Mouse (Mus musculus): ENCODE data around the gene Rpe. TPM values are rescaled to one million over a fixed set of nuclear protein-coding genes. Genes with fewer than 3 reads are reported as not detected.
"Not testable (repeated sequence)": the region's sequence is repeated elsewhere in the genome, so short reads cannot be mapped to it uniquely, and the experiment has no call there.

Gene Rpe
- polyA plus RNA-seq, 1 experiment: 6.7 TPM

- no peak overlapping the region for H3K27ac ChIP-seq (ENCODE audit: control insufficient read depth, insufficient read depth, low read depth, low read length)
- H3K36me3 ChIP-seq (ENCODE audit: control insufficient read depth, insufficient read depth, low read length): no peaks in the 10 kb centered on the region
- peaks cover under 1% of the 10 kb centered on the region for H3K4me1 ChIP-seq (ENCODE audit: control insufficient read depth, insufficient read depth, low read length)
- no peak overlapping the region for H3K4me3 ChIP-seq (ENCODE audit: control insufficient read depth, low read depth, low read length)
- TF ChIP-seq CTCF (IDR thresholded peaks at IDR 0.05; ENCODE audit: control insufficient read depth, insufficient read depth, insufficient replicate concordance, low read depth, low read length) (no peak), POLR2A (IDR thresholded peaks at IDR 0.05; ENCODE audit: control insufficient read depth, low read depth, low read length) (no peak)
- H3K27me3 ChIP-seq (ENCODE audit: control insufficient read depth, insufficient read depth, low read length): no peaks in the 10 kb centered on the region
Observed at GRCm38 (mm10) chr1:66682974-66683373, 17.7 kb upstream of the Rpe start.

- TF ChIP-seq POLR2A (IDR thresholded peaks at IDR 0.05; ENCODE audit: control insufficient read depth, low read depth, low read length) (no peak), CTCF (IDR thresholded peaks at IDR 0.05; ENCODE audit: control insufficient read depth, insufficient read depth, insufficient replicate concordance, low read depth, low read length) (no peak)
- H3K27me3 ChIP-seq (ENCODE audit: control insufficient read depth, insufficient read depth, low read length): no peaks in the 10 kb centered on the region
- no peak overlapping the region for H3K4me3 ChIP-seq (ENCODE audit: control insufficient read depth, low read depth, low read length)
- no peaks in the 10 kb centered on the region for H3K36me3 ChIP-seq (ENCODE audit: control insufficient read depth, insufficient read depth, low read length)
- no peaks in the 10 kb centered on the region for H3K4me1 ChIP-seq (ENCODE audit: control insufficient read depth, insufficient read depth, low read length)
- H3K27ac ChIP-seq (ENCODE audit: control insufficient read depth, insufficient read depth, low read depth, low read length): no peak overlapping the region
Observed at GRCm38 (mm10) chr1:66691772-66692171, 8.9 kb upstream of the Rpe start.

- H3K27me3 ChIP-seq (ENCODE audit: control insufficient read depth, insufficient read depth, low read length): no peaks in the 10 kb centered on the region
Observed at GRCm38 (mm10) chr1:66692308-66692707, 8.3 kb upstream of the Rpe start.

GRCm38 (mm10) chr1:66692780-66693392 lies 7.7 kb upstream of the Rpe start:
- Histone ChIP-seq H3K4me3 (ENCODE audit: control insufficient read depth, low read depth, low read length) (no peak overlapping the region), H3K36me3 (ENCODE audit: control insufficient read depth, insufficient read depth, low read length) (no peaks in the 10 kb centered on the region), H3K4me1 (ENCODE audit: control insufficient read depth, insufficient read depth, low read length) (no peaks in the 10 kb centered on the region), H3K27ac (ENCODE audit: control insufficient read depth, insufficient read depth, low read depth, low read length) (no peak overlapping the region), H3K27me3 (ENCODE audit: control insufficient read depth, insufficient read depth, low read length) (no peaks in the 10 kb centered on the region)
- no peak for TF ChIP-seq CTCF (IDR thresholded peaks at IDR 0.05; ENCODE audit: control insufficient read depth, insufficient read depth, insufficient replicate concordance, low read depth, low read length)
- no peak for TF ChIP-seq POLR2A (IDR thresholded peaks at IDR 0.05; ENCODE audit: control insufficient read depth, low read depth, low read length)

More at GRCm38 (mm10) chr1:66692308-66692707, 8.3 kb upstream of the Rpe start:
- H3K27ac ChIP-seq (ENCODE audit: control insufficient read depth, insufficient read depth, low read depth, low read length): no peak overlapping the region
- no peak for TF ChIP-seq POLR2A (IDR thresholded peaks at IDR 0.05; ENCODE audit: control insufficient read depth, low read depth, low read length)
- no peak for TF ChIP-seq CTCF (IDR thresholded peaks at IDR 0.05; ENCODE audit: control insufficient read depth, insufficient read depth, insufficient replicate concordance, low read depth, low read length)
- no peaks in the 10 kb centered on the region for H3K36me3 ChIP-seq (ENCODE audit: control insufficient read depth, insufficient read depth, low read length)
- no peak overlapping the region for H3K4me3 ChIP-seq (ENCODE audit: control insufficient read depth, low read depth, low read length)
- no peaks in the 10 kb centered on the region for H3K4me1 ChIP-seq (ENCODE audit: control insufficient read depth, insufficient read depth, low read length)

GRCm38 (mm10) chr1:66694266-66694665 lies 6.4 kb upstream of the Rpe start:
- Histone ChIP-seq H3K4me1 (ENCODE audit: control insufficient read depth, insufficient read depth, low read length) (no peaks in the 10 kb centered on the region), H3K4me3 (ENCODE audit: control insufficient read depth, low read depth, low read length) (no peak overlapping the region), H3K27ac (ENCODE audit: control insufficient read depth, insufficient read depth, low read depth, low read length) (no peak overlapping the region), H3K36me3 (ENCODE audit: control insufficient read depth, insufficient read depth, low read length) (no peaks in the 10 kb centered on the region), H3K27me3 (ENCODE audit: control insufficient read depth, insufficient read depth, low read length) (no peaks in the 10 kb centered on the region)
- TF ChIP-seq CTCF (IDR thresholded peaks at IDR 0.05; ENCODE audit: control insufficient read depth, insufficient read depth, insufficient replicate concordance, low read depth, low read length) (no peak), POLR2A (IDR thresholded peaks at IDR 0.05; ENCODE audit: control insufficient read depth, low read depth, low read length) (no peak)

- Histone ChIP-seq H3K27me3 (ENCODE audit: control insufficient read depth, insufficient read depth, low read length) (no peaks in the 10 kb centered on the region), H3K4me3 (ENCODE audit: control insufficient read depth, low read depth, low read length) (no peak overlapping the region), H3K36me3 (ENCODE audit: control insufficient read depth, insufficient read depth, low read length) (no peaks in the 10 kb centered on the region), H3K4me1 (ENCODE audit: control insufficient read depth, insufficient read depth, low read length) (no peaks in the 10 kb centered on the region), H3K27ac (ENCODE audit: control insufficient read depth, insufficient read depth, low read depth, low read length) (no peak overlapping the region)
- TF ChIP-seq CTCF (IDR thresholded peaks at IDR 0.05; ENCODE audit: control insufficient read depth, insufficient read depth, insufficient replicate concordance, low read depth, low read length): no peak
- no peak for TF ChIP-seq POLR2A (IDR thresholded peaks at IDR 0.05; ENCODE audit: control insufficient read depth, low read depth, low read length)
Observed at GRCm38 (mm10) chr1:66695296-66695695, 5.3 kb upstream of the Rpe start.

GRCm38 (mm10) chr1:66699630-66700029 lies 1.0 kb upstream of the Rpe start:
- H3K4me3 ChIP-seq (ENCODE audit: control insufficient read depth, low read depth, low read length); H3K4me1 ChIP-seq (ENCODE audit: control insufficient read depth, insufficient read depth, low read length); H3K36me3 ChIP-seq (ENCODE audit: control insufficient read depth, insufficient read depth, low read length); H3K27me3 ChIP-seq (ENCODE audit: control insufficient read depth, insufficient read depth, low read length); H3K27ac ChIP-seq (ENCODE audit: control insufficient read depth, insufficient read depth, low read depth, low read length): not testable (repeated sequence)

Data from testis, adult 2 months (tissue).